Mouse (Mus musculus): ENCODE results near the gene Mapk1ip1l.
"Not testable (repeated sequence)": the region's sequence is repeated elsewhere in the genome, so short reads cannot be mapped to it uniquely, and the experiment has no call there.

Gene Mapk1ip1l

DNA sequence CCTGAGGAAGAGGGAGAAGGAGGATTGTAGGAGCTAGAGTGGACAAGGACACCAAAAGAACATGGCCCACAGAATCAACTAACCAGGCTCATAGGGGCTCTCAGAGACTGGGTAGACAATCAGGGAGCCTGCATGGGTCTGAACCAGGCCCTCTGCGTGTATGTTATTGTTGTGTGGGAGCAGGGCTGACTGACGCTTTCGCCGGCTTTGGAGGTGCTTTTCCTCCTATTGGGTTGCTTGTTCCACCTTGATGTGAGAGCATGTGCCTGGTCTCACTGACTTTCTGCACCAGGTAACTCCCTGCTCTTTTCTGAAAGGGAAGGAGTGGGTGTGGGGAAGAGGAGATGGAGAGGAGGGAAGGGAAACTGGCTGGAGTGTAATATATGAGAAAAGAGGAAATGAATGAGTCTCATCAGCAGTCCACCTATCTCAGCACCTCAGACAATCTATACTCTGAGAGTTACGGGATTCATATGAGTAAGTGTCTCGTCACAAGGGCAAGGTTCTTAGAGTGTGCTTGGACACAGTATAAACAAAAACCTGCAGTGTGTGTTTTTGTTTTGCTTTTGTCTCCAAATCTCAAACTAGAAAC lies 6.8 kb downstream of the Mapk1ip1l start:
- DNase-seq (ENCODE audit: low spot score in 2 of 2) = no peak

DNA sequence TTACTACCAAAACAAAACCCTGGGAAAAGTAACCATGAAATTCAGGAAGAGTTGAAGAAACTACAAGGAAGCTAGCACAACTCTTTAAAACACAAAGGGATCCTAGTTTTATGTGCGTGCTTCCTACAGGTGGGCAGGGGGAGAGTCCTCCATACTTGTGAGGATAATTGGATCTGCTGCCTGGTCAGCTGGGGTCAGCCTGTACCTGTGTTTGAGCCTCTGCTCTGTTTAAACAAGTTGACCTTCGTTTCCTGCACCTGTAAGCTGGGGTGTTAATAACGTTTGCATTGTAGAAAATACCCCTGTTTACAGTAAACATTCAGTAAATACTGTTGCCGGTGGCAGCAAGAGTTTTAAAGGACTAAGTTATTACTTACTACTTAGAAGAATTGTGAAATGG lies 7.9 kb downstream of the Mapk1ip1l start:
- DNase-seq (ENCODE audit: low spot score in 2 of 2) = no peak

DNA sequence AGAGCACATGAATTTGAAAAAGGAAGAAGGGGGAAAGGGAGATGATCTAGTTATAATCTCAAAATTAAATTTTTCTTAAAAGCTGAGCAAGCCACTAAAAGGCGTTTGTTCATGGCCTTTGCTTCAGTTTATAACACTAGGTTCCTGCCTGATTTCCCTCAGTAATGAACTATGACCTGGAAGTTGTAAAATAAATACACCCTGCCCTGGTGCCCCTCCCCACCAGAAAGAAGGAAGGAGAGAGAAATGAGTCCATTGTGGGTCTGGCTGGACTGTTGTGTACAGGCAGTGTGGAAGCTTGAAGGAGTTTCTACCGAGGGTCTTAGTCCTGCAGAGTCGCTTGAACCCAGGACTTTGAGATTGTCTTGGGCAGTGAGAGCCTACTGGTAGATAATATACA lies 9.6 kb downstream of the Mapk1ip1l start:
- DNase-seq (ENCODE audit: low spot score in 2 of 2) = no peak

DNA sequence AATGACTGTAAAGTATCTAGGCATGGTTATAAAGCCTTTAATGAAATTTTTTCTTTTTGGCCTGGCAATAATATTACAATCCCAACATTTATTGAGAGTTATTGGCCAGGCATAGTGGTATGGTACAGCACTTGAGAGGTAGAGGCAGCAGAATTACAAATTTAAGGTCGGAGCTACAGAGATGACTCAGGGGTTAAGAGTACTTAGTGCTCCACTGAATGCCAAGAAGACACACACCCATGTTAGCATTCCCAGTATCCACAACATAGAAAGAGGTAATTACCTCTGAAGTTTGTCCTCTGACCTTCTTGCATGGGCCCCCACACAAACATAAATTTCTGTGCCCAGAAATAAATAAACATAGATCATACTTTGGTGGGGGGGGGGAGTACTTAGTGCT lies 11.0 kb downstream of the Mapk1ip1l start:
- no peak for DNase-seq (ENCODE audit: low spot score in 2 of 2)

DNA sequence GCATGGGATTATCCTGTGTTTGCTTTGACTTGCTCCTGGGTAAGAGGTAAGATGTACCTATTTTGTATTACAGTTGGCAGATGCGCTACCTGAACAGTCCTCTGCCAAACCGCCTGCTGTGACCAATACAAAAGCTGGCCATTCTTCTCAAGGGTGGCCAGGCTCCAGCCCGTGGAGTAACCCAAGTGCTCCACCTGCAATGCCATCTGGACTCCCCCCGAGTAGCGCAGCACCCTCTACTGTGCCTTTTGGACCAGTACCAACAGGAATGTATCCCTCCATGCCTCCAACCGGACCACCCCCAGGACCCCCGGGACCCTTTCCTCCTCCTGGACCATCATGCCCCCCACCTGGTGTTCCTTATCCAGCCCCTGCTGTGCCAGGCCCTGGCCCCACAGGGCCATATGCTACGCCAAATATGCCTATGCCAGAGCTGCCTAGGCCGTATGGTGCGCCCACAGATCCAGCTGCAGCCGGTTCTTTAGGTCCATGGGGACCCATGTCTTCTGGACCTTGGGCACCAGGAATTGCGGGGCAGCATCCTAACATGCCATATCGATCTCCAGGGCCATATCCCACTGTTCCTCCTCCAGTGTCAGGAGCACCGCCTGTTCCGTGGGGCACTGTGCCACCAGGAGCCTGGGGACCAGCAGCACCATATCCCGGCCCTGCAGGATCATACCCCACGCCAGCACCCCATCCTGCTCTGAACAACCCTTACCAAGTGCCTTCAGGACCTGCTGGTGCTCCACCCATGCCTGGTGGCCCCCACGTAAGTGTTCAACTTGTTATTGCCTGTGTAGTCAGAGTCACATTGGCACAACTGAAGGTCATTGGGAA lies 12.5 kb downstream of the Mapk1ip1l start:
- DNase-seq (ENCODE audit: low spot score in 2 of 2) = no peak

DNA sequence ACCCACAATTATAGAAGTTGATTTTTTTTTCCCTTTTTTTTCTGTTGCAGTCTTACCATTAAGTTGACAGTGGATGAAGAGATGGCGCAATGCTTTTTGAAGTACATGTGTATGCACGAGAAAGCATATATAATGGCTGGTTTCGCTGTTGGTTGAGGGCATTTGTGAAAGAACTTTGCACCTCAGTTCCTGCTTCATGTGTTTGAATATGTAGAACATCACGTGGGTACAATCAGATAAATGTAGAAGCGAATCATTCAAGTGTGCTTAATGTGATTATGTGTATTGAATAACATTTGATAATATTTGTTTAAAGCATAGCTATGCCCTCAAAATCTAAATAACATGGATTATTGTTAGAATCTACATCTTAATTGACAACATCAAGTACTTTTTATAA lies 21.3 kb downstream of the Mapk1ip1l start:
- DNase-seq (ENCODE audit: low spot score in 2 of 2) = no peak

DNA sequence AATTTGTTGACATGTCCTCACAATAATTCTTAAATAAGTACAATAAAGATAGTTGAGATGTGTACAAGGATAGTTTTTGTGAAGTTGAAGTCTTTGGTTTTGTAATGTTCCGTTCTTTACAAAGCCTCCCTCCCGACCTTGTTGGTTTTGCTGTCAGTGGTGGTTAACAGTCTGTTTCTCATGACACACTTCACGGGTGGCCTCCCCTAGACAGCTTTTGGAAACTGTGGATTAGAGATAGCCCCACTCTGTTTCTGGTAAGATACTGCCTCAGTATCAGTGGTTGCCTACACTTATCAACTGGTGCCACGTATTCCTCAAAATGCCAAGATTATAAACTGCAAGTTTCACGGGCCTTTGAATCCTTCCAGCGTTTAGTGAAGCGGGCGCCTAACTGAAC lies 23.5 kb downstream of the Mapk1ip1l start:
- not testable (repeated sequence) for DNase-seq (ENCODE audit: low spot score in 2 of 2)

DNA sequence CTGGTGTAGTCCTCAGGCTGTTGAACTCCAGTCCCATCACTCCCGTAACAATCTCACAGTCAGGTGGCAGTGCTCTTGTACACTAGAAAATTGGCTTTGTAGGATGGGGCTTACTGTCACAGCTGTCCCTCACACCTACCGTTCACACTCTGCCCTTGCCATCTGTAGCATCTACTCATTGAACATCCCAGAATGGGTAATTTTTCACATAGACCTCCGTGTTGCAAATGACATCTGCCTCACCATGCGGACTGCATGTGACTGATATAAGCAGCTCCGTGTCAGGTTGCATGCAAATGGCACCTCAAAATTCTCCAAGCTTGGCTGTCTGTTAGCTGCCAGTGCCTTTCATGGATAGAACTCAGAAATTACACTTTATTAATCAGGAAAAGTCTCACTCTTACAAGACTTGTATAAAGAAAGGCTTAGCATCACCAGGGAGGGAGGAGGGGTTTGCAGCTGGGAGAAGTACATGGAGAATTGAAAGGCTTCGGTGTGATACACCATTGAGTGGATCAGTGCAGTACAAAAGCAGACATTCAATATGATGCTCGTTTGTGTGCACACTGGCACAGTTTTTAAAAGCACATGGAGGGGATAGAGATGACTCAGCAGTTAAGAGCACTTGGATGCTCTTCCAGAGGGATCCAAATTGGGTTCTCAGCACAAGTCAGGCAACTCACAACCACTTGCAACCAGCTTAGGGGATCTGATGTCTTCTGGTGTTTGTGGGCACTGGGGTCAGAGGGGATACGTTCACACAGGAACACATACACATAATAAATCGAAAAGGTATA lies 28.1 kb downstream of the Mapk1ip1l start:
- DNase-seq (ENCODE audit: low spot score in 2 of 2) = no peak

DNA sequence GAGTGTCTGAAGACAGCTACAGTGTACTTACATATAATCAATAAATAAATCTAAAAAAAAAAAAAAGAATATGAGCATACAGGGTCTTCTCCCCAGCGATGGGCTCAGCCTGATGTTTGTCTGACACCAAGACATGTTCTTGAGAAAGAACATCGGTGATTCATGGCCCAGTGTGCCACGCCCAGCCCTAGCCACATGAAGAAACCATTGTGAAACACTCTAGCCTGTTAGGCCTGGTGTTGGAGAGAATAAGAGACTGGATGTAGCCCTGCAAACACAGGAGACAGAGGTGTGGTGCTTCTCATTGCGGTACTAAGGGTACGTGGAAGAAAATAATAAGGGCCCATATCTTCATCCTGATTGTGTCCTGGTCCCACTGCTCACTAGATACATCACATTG lies 29.3 kb downstream of the Mapk1ip1l start:
- no peak for DNase-seq (ENCODE audit: low spot score in 2 of 2)

DNA sequence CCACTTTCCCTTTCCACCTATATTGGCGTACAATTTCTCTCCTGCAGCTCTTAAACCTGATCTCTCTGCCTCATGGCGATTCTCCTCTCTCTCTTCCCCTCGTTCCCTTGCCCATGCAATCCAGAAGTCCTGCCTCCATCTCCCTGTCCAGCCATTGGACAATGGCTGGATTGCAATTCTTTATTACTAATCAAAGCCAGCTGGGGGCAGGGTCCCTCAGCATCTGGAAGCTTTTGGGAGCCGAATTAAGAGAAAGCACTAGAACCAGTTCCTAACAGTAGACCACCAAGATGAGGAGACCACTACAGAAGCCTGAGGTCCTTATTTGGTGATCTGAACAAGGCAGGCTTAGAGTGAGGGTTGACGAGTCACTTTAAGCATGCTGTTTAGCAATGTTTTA lies 33.9 kb downstream of the Mapk1ip1l start:
- DNase-seq (ENCODE audit: low spot score in 2 of 2) = no peak

DNA sequence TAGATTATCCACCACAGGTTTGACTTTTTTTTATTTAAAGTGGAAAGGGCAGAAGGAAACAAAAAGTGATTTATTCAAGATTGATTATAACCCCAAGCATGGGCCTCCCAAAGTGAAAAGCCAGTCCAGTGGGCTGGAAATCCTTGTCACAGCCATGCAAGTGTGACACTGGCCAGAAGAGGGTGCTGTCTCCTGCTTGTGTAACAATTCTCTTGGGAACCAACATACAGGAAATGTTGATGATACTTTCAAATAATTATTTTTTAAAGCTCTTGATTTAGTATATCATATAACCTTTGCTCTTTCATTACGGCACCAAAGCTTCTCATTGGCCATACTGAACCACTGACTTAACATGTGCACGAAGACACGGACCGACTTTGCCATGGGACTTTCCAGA lies 36.8 kb downstream of the Mapk1ip1l start:
- DNase-seq (ENCODE audit: low spot score in 2 of 2) = peak in 1 of 2 experiments; percentile 73

DNA sequence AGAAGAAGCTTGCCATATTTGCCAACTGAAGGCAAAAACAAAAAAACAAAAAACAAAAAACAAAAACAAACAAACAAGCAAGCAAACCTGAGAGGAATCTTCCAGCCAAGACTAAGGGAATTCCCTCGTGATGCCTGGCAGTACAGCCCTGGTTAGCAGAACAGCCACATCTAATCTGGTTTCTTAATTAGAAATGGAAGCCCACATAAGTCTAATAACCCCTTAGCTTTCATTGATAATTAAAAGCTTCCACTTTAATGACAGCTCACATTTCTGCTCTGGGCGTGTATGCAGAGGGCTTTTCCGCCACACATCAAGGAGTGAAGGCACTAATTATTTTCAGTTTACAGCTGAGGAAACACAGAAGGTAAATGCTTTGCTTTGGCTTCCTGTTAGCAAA lies 37.2 kb downstream of the Mapk1ip1l start:
- DNase-seq (ENCODE audit: low spot score in 2 of 2) = no peak

DNA sequence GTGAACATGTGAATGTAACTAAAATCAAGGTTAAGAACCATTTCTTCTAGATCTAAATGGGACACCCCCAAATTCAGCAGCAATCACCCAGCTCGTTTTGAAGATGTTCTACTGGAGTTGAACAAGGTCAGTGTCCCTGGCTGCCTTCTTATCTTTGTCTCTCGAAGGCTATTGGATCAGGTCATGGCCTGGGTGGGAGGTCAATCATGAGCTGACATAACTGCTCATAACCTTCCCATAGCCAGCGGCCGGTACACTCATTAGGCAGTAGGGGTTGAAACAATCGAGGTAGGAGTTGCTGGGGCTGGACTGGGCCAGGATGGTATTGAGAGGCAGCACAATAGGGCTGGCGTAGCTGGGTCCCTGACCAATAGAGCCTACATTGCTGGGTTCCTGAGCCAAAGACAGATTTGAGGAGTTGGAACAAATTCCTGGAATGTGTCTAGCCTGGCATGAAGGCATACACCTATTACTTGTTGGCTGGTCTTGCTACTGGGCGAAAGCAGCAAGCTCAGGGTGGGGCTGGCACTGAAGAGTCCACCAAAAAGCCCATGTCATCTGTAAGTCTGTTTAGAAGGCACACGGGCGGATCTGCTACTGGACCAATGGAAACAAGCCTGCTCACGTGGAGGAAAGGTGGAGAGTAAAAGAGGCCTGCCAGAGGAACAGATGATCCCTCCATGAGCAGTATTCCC lies 42.3 kb downstream of the Mapk1ip1l start:
- no peak for DNase-seq (ENCODE audit: low spot score in 2 of 2)

DNA sequence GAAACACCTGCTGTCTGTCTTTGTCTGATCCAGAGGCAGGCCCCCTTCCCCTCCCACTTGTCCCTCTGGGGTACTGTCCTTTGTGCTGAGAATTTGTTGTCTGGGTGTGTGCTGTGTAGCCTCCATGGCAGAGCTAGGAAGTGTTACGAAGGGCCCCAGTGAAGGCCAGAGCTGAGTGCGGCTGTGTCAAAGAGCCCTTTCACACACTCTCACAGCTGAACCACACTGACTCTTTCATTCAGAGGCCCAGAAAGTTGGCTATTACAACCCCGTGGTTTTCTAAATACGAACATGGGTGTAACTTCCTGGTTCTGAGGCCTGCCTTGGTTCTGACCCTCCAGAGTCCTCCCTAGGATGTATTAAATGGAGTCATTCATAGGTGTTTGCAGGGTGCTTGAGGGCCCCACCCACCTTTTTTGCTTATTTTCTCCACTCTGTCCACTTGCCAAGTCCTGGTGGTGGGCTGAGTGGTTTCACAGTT lies 43.8 kb downstream of the Mapk1ip1l start:
- DNase-seq (ENCODE audit: low spot score in 2 of 2) = no peak

DNA sequence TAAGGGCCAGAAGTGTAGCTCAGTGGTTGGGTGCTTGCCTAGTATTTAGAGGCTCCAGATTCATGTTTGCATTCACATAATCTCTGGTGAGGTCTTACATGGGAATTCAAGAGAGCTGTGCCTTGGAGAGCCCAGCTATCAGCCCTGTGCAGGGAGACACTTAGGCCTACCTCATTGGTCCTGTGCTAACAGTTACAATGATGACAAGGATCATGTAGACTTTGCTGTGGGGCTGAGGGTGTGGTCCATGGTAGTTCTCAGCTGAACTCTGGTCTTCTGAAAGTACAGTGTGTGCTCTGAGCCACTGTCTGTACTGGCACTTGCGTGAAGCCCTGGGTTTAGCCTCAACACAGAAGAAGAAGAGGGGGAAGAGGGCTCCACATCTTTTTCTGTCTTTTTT lies 48.6 kb downstream of the Mapk1ip1l start:
- DNase-seq (ENCODE audit: low spot score in 2 of 2) = no peak

DNA sequence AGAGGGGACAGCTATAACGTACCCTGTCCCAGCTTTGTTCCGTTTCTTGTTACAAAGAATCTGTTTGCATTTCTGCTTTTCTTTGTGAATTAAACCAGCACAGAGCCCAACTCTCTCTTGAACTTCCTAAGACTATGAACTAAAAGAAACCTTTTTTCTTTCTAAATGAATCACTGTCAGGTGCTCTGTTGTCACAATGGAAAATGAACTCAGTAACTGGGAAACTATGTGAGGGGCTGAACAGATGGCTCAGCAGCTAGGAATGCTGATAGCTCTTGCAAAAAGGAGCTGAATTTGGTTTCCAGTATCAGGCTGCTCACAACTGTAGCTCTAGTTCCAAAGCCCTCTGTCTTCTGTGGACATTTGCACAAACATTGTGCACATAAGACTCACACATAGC lies 52.9 kb downstream of the Mapk1ip1l start:
- no peak for DNase-seq (ENCODE audit: low spot score in 2 of 2)

DNA sequence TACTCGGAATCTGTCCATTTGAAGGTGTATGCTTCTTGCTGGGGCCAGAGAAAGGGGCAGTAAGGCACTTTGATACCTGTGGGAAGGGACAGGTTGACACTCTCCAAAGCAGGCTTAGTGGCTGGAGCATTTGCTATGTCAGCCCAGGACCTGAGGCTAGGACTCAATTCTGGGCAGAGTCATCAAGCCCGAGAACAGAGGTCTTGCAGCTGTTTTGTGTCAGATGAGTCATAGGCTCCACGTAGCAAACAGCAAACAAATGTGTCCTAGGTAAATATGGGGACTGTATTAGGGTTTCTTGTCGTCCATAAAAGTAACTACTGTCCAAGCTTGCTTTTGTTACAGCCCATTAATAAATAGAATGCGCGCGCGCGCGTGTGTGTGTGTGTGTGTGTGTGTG lies 54.2 kb downstream of the Mapk1ip1l start:
- no peak for DNase-seq (ENCODE audit: low spot score in 2 of 2)

DNA sequence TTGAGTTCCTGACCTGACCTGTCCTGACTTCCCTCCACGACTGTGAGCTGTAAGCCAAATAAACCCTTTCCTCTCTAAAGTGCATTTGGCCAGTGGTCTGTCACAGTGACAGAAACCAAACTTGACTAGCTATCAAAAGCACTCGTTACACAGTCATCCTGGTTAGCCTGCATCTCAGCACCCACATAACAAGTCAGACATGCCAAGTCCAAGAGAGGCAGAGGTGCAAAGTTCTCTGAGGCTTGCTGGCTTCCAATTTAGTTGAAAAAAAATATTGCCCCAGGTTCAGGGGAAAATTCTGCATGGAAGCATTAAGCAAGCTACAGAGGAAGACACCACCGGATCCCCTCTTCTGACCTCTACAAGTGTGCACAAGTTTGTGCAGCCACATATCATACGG lies 55.2 kb downstream of the Mapk1ip1l start:
- no peak for DNase-seq (ENCODE audit: low spot score in 2 of 2)

DNA sequence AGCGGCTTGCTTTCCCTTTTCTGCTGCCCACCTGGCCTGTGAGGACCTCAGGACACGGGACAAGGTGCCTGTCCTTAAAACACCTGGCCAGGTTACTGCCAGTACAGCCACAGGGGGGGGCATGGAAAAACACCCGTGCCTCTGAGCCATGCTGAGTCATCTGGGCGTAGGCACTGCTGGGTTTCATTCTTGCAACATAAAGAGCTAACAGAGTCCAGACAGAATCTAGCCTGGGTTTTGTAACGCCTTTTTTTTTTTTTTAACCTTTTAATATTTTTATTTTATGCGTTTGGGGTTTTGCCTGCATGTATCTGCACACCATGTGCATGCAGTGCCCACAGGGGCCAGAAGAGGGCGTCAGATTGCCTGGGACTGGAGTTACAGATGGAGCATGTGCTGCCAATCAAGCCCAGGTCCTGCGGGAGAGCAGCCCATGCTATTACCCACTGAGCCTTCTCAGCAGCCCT lies 56.1 kb downstream of the Mapk1ip1l start:
- DNase-seq (ENCODE audit: low spot score in 2 of 2) = no peak

DNA sequence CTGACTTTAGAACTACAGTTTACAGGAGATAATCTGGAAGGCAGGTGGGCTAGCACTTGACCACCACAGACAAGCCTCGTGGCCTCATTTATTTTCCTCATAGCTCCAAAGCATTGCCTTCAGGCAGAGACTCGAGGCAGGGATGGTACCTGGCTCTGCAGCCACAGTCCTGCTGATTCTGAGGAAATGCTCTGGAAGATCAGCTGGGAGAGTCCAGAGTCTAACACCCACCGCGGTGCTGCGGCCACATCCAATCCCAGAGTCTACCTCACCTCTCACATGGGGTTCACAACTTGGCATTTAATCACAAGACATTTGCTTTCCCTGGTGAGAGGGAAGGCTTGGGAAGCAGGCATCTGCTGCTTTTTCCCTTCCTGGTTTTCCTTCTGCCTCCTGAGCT lies 56.9 kb downstream of the Mapk1ip1l start:
- no peak for DNase-seq (ENCODE audit: low spot score in 2 of 2)

DNA sequence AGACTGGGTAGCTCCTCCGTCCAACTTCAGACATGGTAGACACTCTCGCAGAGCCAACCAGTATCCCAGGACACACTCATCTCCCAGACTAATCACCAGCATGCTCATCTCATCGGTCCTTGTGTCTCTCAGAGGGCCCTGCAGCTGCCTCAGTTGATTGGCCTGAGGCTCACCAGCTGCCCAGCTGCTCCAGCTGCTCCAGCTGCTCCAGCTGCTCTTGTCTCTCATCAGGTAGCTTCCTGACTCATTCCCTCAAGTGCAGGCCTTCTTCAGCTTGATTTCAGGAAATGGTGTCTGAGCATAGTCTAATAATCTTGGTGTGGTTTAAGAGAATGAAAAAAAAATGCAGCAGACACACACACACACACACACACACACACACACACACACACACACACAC lies 58.6 kb downstream of the Mapk1ip1l start:
- no peak for DNase-seq (ENCODE audit: low spot score in 2 of 2)

DNA sequence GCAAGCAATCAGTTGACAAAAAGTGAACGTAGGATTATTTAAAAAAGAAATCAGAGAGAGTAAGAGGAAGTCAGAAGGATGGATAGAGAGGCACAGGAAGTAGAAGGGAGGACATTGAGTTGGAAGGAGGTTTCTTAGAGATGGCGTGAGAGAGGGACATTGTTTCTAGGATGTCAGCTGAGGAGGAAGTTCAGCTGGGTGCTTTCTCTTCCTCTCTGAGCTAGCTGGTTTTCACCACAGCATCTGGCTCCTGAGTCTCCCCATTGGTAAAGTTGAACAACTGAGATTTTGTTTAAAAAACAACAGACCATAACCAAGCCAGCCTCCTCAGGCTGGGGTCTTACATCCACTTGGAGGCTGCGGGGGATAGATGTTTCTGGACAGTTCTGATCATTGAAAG lies 61.5 kb downstream of the Mapk1ip1l start:
- DNase-seq (ENCODE audit: low spot score in 2 of 2) = no peak
